Mouse (Mus musculus): Measurements from ENCODE around the gene Nkx2-2. TPM values are rescaled to one million over a fixed set of nuclear protein-coding genes. Genes with fewer than 3 reads are reported as not detected.
"Not testable (repeated sequence)": the region's sequence is repeated elsewhere in the genome, so short reads cannot be mapped to it uniquely, and the experiment has no call there.

Nkx2-2 gene
- polyA plus RNA-seq, 1 experiment: 8.0 TPM

DNA sequence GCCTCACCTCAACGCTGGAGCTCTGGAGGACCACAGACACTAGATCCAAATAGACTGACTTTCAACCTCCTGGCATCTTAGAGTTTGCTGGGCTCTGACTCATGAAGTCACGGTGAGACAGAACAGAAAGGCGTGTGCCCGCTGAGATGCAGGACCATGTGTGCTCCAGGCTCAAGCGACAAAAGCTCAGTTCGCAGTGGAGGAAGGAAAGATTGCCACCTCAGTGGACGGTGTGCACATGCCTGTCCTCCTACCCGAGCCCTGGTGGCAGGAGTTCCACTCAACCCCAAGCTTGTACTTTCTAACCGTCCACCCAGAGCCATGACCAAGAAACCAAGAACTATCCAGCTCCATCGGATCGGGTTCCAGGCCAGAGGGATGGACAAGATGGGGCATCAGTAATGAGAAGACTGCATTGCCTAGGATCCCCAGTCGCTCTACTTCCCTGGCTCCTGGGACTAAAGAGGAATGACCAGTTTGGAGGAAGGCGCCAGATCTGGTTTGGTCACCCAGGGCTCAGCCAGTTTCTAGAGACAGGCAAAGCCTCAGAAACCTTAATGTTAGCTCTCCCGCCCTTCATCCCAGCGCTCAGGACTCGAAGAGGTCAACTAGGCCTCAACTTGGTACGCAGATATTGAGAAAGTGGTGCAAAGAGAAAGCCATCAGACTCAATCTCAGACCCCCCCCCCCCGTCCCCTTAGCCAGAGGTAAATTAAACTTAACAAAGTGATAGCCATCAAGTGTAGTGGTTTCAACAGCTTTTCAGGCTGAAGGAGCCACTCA is 11.9 kb downstream of the Nkx2-2 start:
- peak overlapping the region; percentile 84 for H3K27ac ChIP-seq (ENCODE audit: insufficient read depth, low read length)
- H3K4me3 ChIP-seq (ENCODE audit: insufficient read depth, low read length): no peak overlapping the region
- no peaks in the 10 kb centered on the region for H3K4me1 ChIP-seq (ENCODE audit: control insufficient read depth, insufficient read depth, low read length)
- TF ChIP-seq POLR2A (IDR thresholded peaks at IDR 0.05; ENCODE audit: extremely low read depth, insufficient read depth, low read length) (no peak), CTCF (IDR thresholded peaks at IDR 0.05; ENCODE audit: extremely low read depth, insufficient read depth, low read length) (no peak)

DNA sequence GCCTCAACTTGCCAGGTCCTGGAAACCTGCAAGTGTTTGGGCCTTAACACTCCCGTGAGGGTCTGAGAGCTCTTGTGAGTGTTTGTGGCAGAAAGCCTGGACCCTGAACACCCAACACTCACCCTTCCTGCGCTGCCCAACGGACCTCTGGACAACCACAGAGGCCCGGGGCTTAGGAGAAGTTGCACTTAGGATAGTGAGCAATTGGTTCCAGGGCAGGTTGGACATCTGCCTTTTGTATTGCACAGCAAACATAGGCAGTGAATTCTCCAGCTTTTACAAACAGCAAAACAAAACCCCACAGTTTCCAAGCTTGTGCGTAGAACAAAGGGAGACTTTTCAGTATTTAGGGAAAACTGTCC is 12.8 kb downstream of the Nkx2-2 start:
- no peaks in the 10 kb centered on the region for H3K4me1 ChIP-seq (ENCODE audit: control insufficient read depth, insufficient read depth, low read length)
- peak overlapping the region; percentile 84; the same call in 1 of the 2 replicates for H3K27ac ChIP-seq (ENCODE audit: insufficient read depth, low read length)
- TF ChIP-seq CTCF (IDR thresholded peaks at IDR 0.05; ENCODE audit: extremely low read depth, insufficient read depth, low read length) (no peak), POLR2A (IDR thresholded peaks at IDR 0.05; ENCODE audit: extremely low read depth, insufficient read depth, low read length) (no peak)
- no peak overlapping the region for H3K4me3 ChIP-seq (ENCODE audit: insufficient read depth, low read length)

- no peaks in the 10 kb centered on the region for H3K4me1 ChIP-seq (ENCODE audit: control insufficient read depth, insufficient read depth, low read length)
Measured at GRCm38 (mm10) chr2:147180649-147181303, 13.3 kb downstream of the Nkx2-2 start.

DNA sequence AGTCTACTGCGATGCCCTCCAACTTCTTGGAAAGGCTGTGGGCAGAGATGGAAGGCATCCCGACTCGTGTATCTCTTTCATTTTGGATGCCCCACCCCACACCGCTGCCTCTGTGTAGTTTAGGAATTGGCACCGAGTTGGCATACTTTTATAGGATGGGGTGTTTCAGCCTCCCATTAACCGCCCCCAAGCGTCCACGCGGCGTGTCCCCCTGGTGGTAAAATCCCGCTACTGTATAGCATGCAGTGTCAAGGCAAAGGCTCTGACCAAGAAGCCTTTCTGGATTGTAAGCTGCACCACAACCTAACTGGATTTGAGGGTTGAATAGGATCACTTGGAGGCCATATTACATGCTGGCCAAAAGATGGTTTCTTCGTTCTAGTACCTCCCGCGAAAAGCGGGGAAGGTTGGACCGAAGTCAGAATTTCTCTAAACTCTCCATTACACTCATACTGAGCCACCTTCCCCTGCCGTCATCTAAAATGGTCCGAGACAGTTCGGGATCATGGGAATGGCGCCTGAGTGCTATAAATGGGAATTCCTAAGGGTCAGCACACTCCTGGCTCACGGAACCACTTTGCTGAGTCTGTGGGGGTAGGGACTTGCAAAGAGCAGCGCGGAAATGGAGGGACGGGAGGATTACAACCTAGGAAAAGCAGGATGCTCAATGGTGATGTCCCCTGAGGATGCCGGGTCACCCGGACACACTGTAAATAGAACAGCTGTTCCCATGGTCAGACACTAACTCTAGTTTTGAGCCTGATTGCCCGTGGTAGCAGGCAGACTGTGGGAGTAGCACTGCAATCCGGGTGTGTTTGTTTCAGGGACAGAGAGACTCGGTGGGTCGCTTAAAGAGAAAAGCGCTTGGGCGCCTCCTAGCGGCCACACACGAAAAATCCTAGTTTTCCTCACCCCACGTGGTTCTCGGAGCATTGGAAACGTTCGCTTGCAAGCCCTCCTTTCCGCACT is 15.7 kb downstream of the Nkx2-2 start:
- H3K4me3 ChIP-seq (ENCODE audit: insufficient read depth, low read length): peak overlapping the region; percentile 9; the same call in 1 of the 2 replicates
- no peak overlapping the region for H3K27ac ChIP-seq (ENCODE audit: insufficient read depth, low read length)
- H3K4me1 ChIP-seq (ENCODE audit: control insufficient read depth, insufficient read depth, low read length): no peaks in the 10 kb centered on the region
- no peak for TF ChIP-seq POLR2A (IDR thresholded peaks at IDR 0.05; ENCODE audit: extremely low read depth, insufficient read depth, low read length)
- peak; percentile 48 for TF ChIP-seq CTCF (IDR thresholded peaks at IDR 0.05; ENCODE audit: extremely low read depth, insufficient read depth, low read length)

More at GRCm38 (mm10) chr2:147180649-147181303, 13.3 kb downstream of the Nkx2-2 start:
- TF ChIP-seq CTCF (IDR thresholded peaks at IDR 0.05; ENCODE audit: extremely low read depth, insufficient read depth, low read length) (no peak), POLR2A (IDR thresholded peaks at IDR 0.05; ENCODE audit: extremely low read depth, insufficient read depth, low read length) (no peak)
- Histone ChIP-seq H3K27ac (ENCODE audit: insufficient read depth, low read length) (peak overlapping the region; percentile 84; the same call in 1 of the 2 replicates), H3K4me3 (ENCODE audit: insufficient read depth, low read length) (no peak overlapping the region)

DNA sequence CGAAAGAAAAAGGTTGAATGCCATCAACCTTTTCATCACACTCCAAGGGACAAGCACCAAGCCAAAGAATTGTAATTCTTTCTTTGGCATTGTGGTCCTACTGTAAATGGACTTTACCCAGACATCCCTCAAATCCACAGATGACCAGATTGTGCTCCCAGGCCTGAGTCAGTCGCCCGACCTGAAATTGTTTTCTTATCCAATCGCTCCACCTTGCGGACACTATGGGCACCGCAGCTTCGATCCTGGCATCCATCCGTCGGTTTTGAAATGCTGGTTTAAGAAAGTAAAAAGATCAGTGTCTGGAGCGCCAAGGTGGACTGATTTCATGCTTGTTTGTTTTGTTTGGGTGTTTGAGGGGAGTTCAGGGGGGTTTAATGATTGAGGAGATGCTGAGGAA is 16.4 kb downstream of the Nkx2-2 start:
- Histone ChIP-seq H3K4me3 (ENCODE audit: insufficient read depth, low read length) (no peak overlapping the region), H3K27ac (ENCODE audit: insufficient read depth, low read length) (no peak overlapping the region), H3K4me1 (ENCODE audit: control insufficient read depth, insufficient read depth, low read length) (no peaks in the 10 kb centered on the region)
- TF ChIP-seq POLR2A (IDR thresholded peaks at IDR 0.05; ENCODE audit: extremely low read depth, insufficient read depth, low read length): no peak
- peak; percentile 89 for TF ChIP-seq CTCF (IDR thresholded peaks at IDR 0.05; ENCODE audit: extremely low read depth, insufficient read depth, low read length)

DNA sequence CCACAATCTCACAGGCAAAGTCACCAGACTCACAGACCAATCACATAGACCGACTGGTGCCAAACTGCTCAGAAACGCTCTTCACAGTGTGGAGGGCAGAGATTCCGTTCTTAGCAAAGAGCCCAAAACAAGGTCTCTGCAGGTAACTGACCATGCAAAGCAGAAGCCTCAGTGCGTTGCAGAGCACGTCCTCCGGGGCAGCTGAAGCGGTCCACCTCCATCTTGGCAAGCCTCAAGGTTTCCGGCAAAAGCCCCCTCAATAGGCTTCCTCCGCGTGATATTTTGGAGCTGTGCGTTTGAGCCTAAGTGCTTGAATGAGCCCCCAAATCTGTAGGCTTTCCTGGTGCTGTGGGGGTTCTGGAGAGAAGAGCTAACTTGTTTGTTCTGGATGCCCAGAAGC is 18.7 kb downstream of the Nkx2-2 start:
- TF ChIP-seq POLR2A (IDR thresholded peaks at IDR 0.05; ENCODE audit: extremely low read depth, insufficient read depth, low read length) (no peak), CTCF (IDR thresholded peaks at IDR 0.05; ENCODE audit: extremely low read depth, insufficient read depth, low read length) (no peak)
- Histone ChIP-seq H3K4me1 (ENCODE audit: control insufficient read depth, insufficient read depth, low read length) (no peaks in the 10 kb centered on the region), H3K4me3 (ENCODE audit: insufficient read depth, low read length) (no peak overlapping the region), H3K27ac (ENCODE audit: insufficient read depth, low read length) (no peak overlapping the region)

DNA sequence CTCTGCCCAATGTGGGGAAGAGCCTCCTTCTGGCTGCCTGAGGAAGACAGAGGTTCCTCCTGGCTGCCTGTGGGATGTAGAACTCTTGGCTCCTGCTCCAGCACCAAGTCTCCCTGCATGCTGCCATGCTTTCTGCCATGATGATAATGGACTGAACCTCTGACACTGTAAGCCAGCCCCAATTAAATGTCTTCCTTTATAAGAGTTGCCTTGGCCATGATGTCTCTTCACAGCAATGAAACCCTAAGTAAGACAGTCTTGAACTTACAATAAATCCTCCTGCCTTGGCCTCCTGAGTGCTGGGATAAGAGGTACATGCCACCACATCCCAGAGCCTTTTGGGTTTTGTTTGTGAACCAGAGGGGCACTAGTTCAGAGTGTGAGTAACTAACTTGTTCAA is 20.3 kb downstream of the Nkx2-2 start:
- TF ChIP-seq POLR2A (IDR thresholded peaks at IDR 0.05; ENCODE audit: extremely low read depth, insufficient read depth, low read length) (no peak), CTCF (IDR thresholded peaks at IDR 0.05; ENCODE audit: extremely low read depth, insufficient read depth, low read length) (no peak)
- H3K27ac ChIP-seq (ENCODE audit: insufficient read depth, low read length): no peak overlapping the region
- H3K4me3 ChIP-seq (ENCODE audit: insufficient read depth, low read length): no peak overlapping the region
- H3K4me1 ChIP-seq (ENCODE audit: control insufficient read depth, insufficient read depth, low read length): no peaks in the 10 kb centered on the region

GRCm38 (mm10) chr2:147170538-147170937 is 23.5 kb downstream of the Nkx2-2 start:
- not testable (repeated sequence) for H3K4me1 ChIP-seq (ENCODE audit: control insufficient read depth, insufficient read depth, low read length); H3K4me3 ChIP-seq (ENCODE audit: insufficient read depth, low read length); H3K27ac ChIP-seq (ENCODE audit: insufficient read depth, low read length)

DNA sequence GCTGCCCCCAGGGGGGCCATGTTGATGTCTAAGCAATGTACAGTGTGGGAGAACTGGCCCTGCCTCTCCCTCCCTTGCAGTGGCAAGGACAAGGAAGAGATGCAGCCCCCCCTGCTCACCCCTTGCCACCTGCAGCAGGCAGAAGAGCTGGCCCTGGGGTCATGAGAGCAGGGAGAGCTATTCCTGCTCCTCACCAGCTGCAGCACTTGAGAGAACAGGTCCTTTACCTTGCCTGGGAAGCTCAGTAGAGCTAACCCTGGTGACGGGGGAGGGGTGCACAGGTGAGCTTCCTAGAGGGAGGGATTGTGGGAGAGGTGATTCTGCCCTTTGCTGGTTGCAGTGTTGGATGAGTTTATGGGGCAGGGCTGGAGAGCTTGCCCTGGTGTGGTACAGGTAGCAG is 28.2 kb downstream of the Nkx2-2 start:
- no peak overlapping the region for H3K27ac ChIP-seq (ENCODE audit: insufficient read depth, low read length)
- no peak overlapping the region for H3K4me3 ChIP-seq (ENCODE audit: insufficient read depth, low read length)
- no peak for TF ChIP-seq CTCF (IDR thresholded peaks at IDR 0.05; ENCODE audit: extremely low read depth, insufficient read depth, low read length)
- no peak for TF ChIP-seq POLR2A (IDR thresholded peaks at IDR 0.05; ENCODE audit: extremely low read depth, insufficient read depth, low read length)
- no peaks in the 10 kb centered on the region for H3K4me1 ChIP-seq (ENCODE audit: control insufficient read depth, insufficient read depth, low read length)

All from cortical plate, adult 2 months (tissue).